ENCODE assay signal across 12 mouse cellular contexts in genomic region chr15:56136420-56136970, GRCm38 (mm10).
"Had no signal": no experiment of that assay in that cellular context is flagged by ENCODE, and none has a peak within 500 bp of the region (broad histone marks: within the 10 kb centered on the region; RNA-seq: fewer than 3 reads in every experiment).

No protein-coding gene starts in this region.

- H3K36me3 ChIP-seq: limb, embryonic 10.5 days; liver, embryonic 15.5 days; midbrain, embryonic 13.5 days; neural tube, embryonic 15.5 days had no signal

- ATAC-seq: lung, postnatal 0 days; midbrain, embryonic 13.5 days had no signal

- H3K4me2 ChIP-seq: liver, embryonic 11.5 days; liver, embryonic 15.5 days; midbrain, embryonic 13.5 days; neural tube, embryonic 15.5 days had no signal

- H3K4me1 ChIP-seq: limb, embryonic 10.5 days; liver, embryonic 15.5 days; midbrain, embryonic 13.5 days; neural tube, embryonic 15.5 days had no signal

- DNase-seq: kidney, adult 8-10 months; kidney, postnatal 25 days; lung, adult 2 months; lung, postnatal 36 days; thymus, postnatal 36 days had no signal

- H3K27me3 ChIP-seq: liver, embryonic 15.5 days; midbrain, embryonic 13.5 days; neural tube, embryonic 15.5 days had no signal

- H3K27ac ChIP-seq: layer of hippocampus, adult 2 months; limb, embryonic 10.5 days; liver, embryonic 15.5 days; midbrain, embryonic 13.5 days; neural tube, embryonic 15.5 days had no signal

- H3K4me3 ChIP-seq: layer of hippocampus, adult 2 months; limb, embryonic 10.5 days; liver, embryonic 15.5 days; midbrain, embryonic 13.5 days; neural tube, embryonic 15.5 days had no signal

- H3K9ac ChIP-seq: liver, embryonic 15.5 days; midbrain, embryonic 13.5 days; neural tube, embryonic 15.5 days had no signal

- H3K9me3 ChIP-seq: limb, embryonic 10.5 days; liver, embryonic 15.5 days; midbrain, embryonic 13.5 days; neural tube, embryonic 15.5 days had no signal
